Mouse (Mus musculus): Measurements from ENCODE around the gene Gas1.

DNA sequence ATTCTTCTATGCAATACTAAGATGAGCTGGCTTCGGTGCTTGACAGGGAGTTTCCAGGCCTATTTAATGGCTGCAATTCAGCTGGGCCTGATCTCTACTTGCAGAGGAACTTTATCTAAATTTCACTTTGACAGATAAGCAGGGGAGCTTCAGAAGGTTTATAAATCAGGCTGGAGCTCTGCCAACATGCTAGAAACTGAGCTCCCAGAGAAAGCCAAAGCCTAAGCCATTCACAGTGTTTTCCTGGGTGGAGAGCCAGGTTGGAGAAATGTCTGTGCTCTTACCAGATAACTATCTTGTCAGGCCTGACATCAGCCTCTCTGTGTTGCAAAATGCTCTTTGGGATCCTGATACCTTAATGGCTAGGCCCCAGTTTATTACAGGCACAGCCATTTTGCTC is 48.6 kb upstream of the Gas1 start:
- TF ChIP-seq CTCF (IDR thresholded peaks at IDR 0.05; ENCODE audit: control insufficient read depth, insufficient read depth, insufficient replicate concordance, low read depth, low read length) (no peak), POLR2A (IDR thresholded peaks at IDR 0.05; ENCODE audit: control insufficient read depth, low read depth, low read length) (no peak)
